Mouse (Mus musculus) stomach, embryonic 15.5 days (tissue): Measurements from ENCODE around the gene Lrch1. TPM values are rescaled to one million over a fixed set of nuclear protein-coding genes. Genes with fewer than 3 reads are reported as not detected.
A peak's percentile ranks its signal among the peaks of the same experiment; 100 is the strongest.

Source experiments
- ATAC-seq: fragments of 200-750 bp; cut with Nextera tagmentation; 2 replicates; pipeline ENCODE4 v1.8.0; 2017; ENCODE audit warnings: low read depth, moderate number of reproducible peaks, moderate TSS enrichment; ENCODE audit not compliant: insufficient read depth, low FRiP score
- H3K27ac ChIP-seq: fragments of 300-500 bp; sonication (generic); 2 replicates; pipeline ENCODE4 v1.5.1; 2015; ENCODE audit warnings: mild to moderate bottlenecking, inconsistent platforms
- H3K27me3 ChIP-seq: fragments of 300-500 bp; sonication (generic); replicated peaks from 2 replicates; pipeline ENCODE4 v1.6.1; 2015; ENCODE audit warnings: inconsistent platforms
- H3K36me3 ChIP-seq: fragments of 300-500 bp; sonication (generic); 2 replicates; pipeline ENCODE4 v1.6.1; 2015; ENCODE audit warnings: inconsistent platforms
- H3K4me1 ChIP-seq: fragments of 300-500 bp; sonication (generic); 2 replicates; pipeline ENCODE4 v1.6.1; 2015; ENCODE audit warnings: inconsistent platforms
- H3K4me2 ChIP-seq: fragments of 300-500 bp; sonication (generic); 2 replicates; pipeline ENCODE4 v1.6.1; 2015; ENCODE audit warnings: mild to moderate bottlenecking, inconsistent platforms
- H3K4me3 ChIP-seq: fragments of 300-500 bp; sonication (generic); replicated peaks from 2 replicates; pipeline ENCODE4 v1.5.1; 2015; ENCODE audit warnings: inconsistent platforms
- H3K9ac ChIP-seq: fragments of 300-500 bp; sonication (generic); 2 replicates; pipeline ENCODE4 v1.6.1; 2015; ENCODE audit warnings: inconsistent platforms
- H3K9me3 ChIP-seq: fragments of 300-500 bp; sonication (generic); 2 replicates; pipeline ENCODE4 v1.6.1; 2016; ENCODE audit warnings: inconsistent platforms
- WGBS: fragments of 180-500 bp; shearing (Covaris S2); methylation state at CpG from one replicate; pipeline ENCODE4 v1.1.7; 2015; 5-methylcytosine and 5-hydroxymethylcytosine counted together
- polyA plus RNA-seq: library from polyadenylated mRNA; unstranded; fragments of >200 nt; fragmentation: Nextera tagmentation; extraction: Ambion mirVana; gene quantifications from 2 replicates; pipeline ENCODE4 v1.2.1, GENCODE M21; 2015

The Lrch1 gene
- polyA plus RNA-seq, 1 experiment from 2014 or later: 12.4 TPM

DNA sequence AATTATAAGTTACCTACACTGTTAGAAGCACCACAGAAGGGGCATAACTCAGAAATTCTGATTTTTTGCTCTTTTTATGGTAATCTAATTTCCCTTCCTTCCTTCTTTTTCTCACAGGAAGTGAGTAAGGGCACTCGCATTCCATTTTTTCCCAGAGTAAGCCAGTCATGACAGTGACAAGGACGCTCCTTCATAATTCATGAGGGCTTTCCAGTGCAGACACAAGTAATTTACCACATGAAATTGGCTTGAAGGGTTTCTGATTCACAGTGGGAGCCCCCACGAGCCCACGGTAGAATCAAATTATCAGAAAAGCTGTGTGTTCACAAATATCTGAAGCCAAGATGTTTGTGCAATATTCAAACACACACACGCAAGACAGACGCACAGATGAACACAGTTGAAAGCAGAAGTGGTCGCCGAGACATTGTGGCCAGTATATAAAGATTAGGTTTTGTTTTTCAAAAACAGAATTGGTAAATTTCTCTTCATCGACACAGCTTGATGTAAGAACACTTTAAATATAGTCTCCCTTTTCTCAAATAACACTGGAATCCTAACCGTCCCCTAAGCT is 173.5 kb downstream of the Lrch1 start:
- H3K27me3 ChIP-seq: no peaks in the 10 kb centered on the region
- 82% methylated on average over 10 of the region's 10 CpGs for WGBS
- no peak overlapping the region for H3K4me2 ChIP-seq
- H3K9me3 ChIP-seq: no peaks in the 10 kb centered on the region
- H3K27ac ChIP-seq: no peak overlapping the region
- H3K4me3 ChIP-seq: no peak overlapping the region
- H3K4me1 ChIP-seq: no peaks in the 10 kb centered on the region
- no peak for ATAC-seq
- no peak overlapping the region for H3K9ac ChIP-seq
- H3K36me3 ChIP-seq: peaks cover 20% of the 10 kb centered on the region

GRCm38 (mm10) chr14:74767892-74768291 is 179.8 kb downstream of the Lrch1 start:
- peaks cover 20% of the 10 kb centered on the region for H3K36me3 ChIP-seq
- no peak for ATAC-seq
- no peaks in the 10 kb centered on the region for H3K27me3 ChIP-seq
- no peaks in the 10 kb centered on the region for H3K4me1 ChIP-seq
- H3K27ac ChIP-seq: no peak overlapping the region
- no peak overlapping the region for H3K4me2 ChIP-seq
- 70% methylated on average over 1 of the region's 1 CpGs for WGBS
- no peak overlapping the region for H3K9ac ChIP-seq
- H3K4me3 ChIP-seq: no peak overlapping the region
- no peaks in the 10 kb centered on the region for H3K9me3 ChIP-seq

DNA sequence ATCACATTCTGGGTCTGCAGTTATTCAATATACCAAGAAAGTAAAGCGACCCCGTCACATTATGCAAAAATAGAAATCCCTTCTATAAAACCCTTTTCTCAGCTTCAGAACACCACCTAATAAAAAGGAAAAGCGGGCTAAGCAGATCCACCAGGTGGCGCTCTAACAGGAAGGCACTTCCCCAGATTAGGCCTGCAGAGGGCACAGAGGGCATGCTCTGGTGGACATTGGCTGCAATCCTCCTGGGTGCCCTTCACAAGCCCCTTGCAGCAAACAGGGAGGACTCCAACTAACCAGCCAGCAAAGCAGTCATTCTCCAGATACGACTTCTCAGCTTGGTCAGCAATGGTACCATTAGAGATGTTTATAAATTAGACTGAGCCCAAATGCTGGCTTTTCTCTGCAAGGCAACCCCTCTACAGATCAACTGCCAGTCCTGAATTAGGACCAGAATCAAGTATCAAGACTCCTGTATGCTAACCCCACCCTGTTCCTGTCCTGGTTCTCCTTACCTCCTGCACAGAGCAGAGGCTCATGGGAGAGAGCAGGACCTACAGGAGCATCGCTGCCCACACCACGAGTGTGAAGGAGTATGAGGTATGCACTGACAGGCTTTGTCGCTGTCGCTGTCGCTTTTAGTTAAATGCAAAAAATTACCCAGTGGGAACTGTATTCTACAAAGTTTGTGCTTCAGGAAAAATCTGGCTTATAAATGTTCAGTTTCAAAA is 183.3 kb downstream of the Lrch1 start:
- H3K4me3 ChIP-seq: no peak overlapping the region
- H3K27ac ChIP-seq: no peak overlapping the region
- H3K9ac ChIP-seq: no peak overlapping the region
- ATAC-seq: no peak
- no peak overlapping the region for H3K4me2 ChIP-seq
- WGBS: 64% methylated on average over 10 of the region's 10 CpGs
- no peaks in the 10 kb centered on the region for H3K9me3 ChIP-seq
- H3K27me3 ChIP-seq: no peaks in the 10 kb centered on the region
- H3K36me3 ChIP-seq: peaks cover 5% of the 10 kb centered on the region; the same call in 1 of the 2 replicates
- H3K4me1 ChIP-seq: no peaks in the 10 kb centered on the region

DNA sequence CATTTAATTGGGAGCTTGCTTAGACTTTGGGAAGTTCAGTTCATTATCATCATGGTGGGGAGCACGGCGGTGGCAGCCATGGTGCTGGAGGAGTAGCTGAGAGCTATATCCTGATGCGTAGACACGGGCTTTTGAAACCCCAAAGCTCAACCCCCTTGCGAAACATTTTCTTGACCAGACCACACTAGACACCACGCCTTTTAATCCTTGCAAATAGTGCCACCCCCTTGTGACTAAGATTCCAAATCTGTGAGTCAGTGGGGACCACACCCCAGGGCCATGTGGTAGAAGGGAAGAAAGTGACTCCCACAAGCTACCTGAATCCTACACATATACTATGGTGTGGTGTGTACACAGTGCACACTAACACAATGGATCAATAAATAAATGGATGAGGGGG is 210.8 kb downstream of the Lrch1 start:
- Histone ChIP-seq H3K4me3 (no peak overlapping the region), H3K27me3 (no peaks in the 10 kb centered on the region), H3K9me3 (no peaks in the 10 kb centered on the region), H3K4me2 (no peak overlapping the region), H3K36me3 (peaks cover 42% of the 10 kb centered on the region), H3K9ac (no peak overlapping the region), H3K4me1 (peaks cover 4% of the 10 kb centered on the region), H3K27ac (no peak overlapping the region)
- WGBS: 93% methylated on average over 6 of the region's 6 CpGs
- no peak for ATAC-seq

- no peak for ATAC-seq
- peaks cover 29% of the 10 kb centered on the region for H3K36me3 ChIP-seq
- H3K27ac ChIP-seq: no peak overlapping the region
- 70% methylated on average over 6 of the region's 6 CpGs for WGBS
- no peaks in the 10 kb centered on the region for H3K9me3 ChIP-seq
- peaks cover 4% of the 10 kb centered on the region for H3K4me1 ChIP-seq
- no peak overlapping the region for H3K4me2 ChIP-seq
- no peak overlapping the region for H3K9ac ChIP-seq
- no peak overlapping the region for H3K4me3 ChIP-seq
- no peaks in the 10 kb centered on the region for H3K27me3 ChIP-seq
These were observed 212.2 kb downstream of the Lrch1 start for GRCm38 (mm10) chr14:74735471-74735870.

- peaks cover 15% of the 10 kb centered on the region; the same call in 1 of the 2 replicates for H3K36me3 ChIP-seq
- H3K4me1 ChIP-seq: peaks cover 4% of the 10 kb centered on the region
- no peak for ATAC-seq
- H3K9ac ChIP-seq: no peak overlapping the region
- H3K27ac ChIP-seq: no peak overlapping the region
- WGBS: 53% methylated on average over 2 of the region's 2 CpGs
- no peaks in the 10 kb centered on the region for H3K9me3 ChIP-seq
- H3K4me2 ChIP-seq: peak overlapping the region; percentile 68
- no peaks in the 10 kb centered on the region for H3K27me3 ChIP-seq
- peak overlapping the region; percentile 70 for H3K4me3 ChIP-seq
These were observed 214.3 kb downstream of the Lrch1 start for GRCm38 (mm10) chr14:74733397-74733796.

DNA sequence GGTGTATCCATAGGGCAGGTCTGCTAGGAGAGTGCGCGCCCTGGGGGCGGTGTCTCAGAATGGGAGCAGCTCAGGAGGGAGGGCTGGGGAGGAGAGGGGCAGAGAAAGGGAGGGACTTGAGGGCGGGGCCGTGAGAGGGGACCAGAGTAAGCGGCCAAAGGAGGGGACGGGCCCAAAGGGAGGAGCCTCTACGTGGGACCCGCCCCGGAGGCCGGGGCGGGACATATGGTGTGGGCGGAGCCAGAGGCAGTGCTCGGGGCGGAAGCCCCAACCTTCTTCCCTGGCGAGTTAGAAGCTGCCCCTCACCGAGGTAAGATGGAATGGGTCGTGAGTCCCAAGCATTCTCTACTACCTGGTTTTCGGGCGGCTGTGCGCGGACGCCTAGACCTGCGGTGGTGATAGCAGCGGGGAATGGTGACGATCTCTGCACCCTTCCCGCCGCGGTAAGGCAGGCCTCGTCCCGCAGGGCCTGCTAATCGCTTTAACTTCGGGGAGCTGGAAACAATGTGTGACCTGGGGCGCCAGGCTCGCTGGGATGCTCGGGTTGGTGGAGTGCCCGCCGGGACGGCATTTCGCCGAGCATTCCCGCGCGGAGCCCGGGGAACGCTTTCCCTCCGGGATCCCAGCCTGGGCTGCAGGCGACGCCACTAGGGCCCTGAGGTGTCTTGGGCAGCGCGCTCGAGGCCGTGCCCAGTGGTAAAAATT is 215.4 kb downstream of the Lrch1 start, which contains the start of gene Esd:
Gene Esd, plus strand, starts transcription at position 219 of the 705 bp plus-strand sequence.
- H3K27me3 ChIP-seq: no peaks in the 10 kb centered on the region
- H3K9me3 ChIP-seq: no peaks in the 10 kb centered on the region
- peak within 1 kb of the TSS; percentile 54 for H3K9ac ChIP-seq
- peak within 1 kb of the TSS; percentile 68 for H3K4me2 ChIP-seq
- ATAC-seq: peak; percentile 99
- peaks cover 4% of the 10 kb centered on the region for H3K4me1 ChIP-seq
- under 1% methylated on average over 52 of the region's 53 CpGs for WGBS
- peak within 1 kb of the TSS; percentile 70 for H3K4me3 ChIP-seq
- H3K27ac ChIP-seq: peak within 1 kb of the TSS; percentile 87
- peaks cover 10% of the 10 kb centered on the region; the same call in 1 of the 2 replicates for H3K36me3 ChIP-seq

- no peak for ATAC-seq
- Histone ChIP-seq H3K4me2 (peak overlapping the region; percentile 68), H3K36me3 (0 out of 2 replicates have a peak, but pooled peaks cover 5% of the 10 kb centered on the region), H3K27ac (peak overlapping the region; percentile 87), H3K9ac (no peak overlapping the region), H3K27me3 (no peaks in the 10 kb centered on the region), H3K4me1 (peaks cover 4% of the 10 kb centered on the region), H3K4me3 (peak overlapping the region; percentile 70), H3K9me3 (no peaks in the 10 kb centered on the region)
- 19% methylated on average over 9 of the region's 9 CpGs for WGBS
These were observed 216.2 kb downstream of the Lrch1 start for GRCm38 (mm10) chr14:74731221-74732078.

GRCm38 (mm10) chr14:74723541-74723940 is 224.1 kb downstream of the Lrch1 start:
- no peaks in the 10 kb centered on the region for H3K4me1 ChIP-seq
- ATAC-seq: no peak
- H3K4me2 ChIP-seq: no peak overlapping the region
- no peaks in the 10 kb centered on the region for H3K9me3 ChIP-seq
- no peaks in the 10 kb centered on the region for H3K27me3 ChIP-seq
- H3K27ac ChIP-seq: no peak overlapping the region
- no peak overlapping the region for H3K9ac ChIP-seq
- no peaks in the 10 kb centered on the region for H3K36me3 ChIP-seq
- WGBS: 70% methylated on average over 3 of the region's 3 CpGs
- H3K4me3 ChIP-seq: no peak overlapping the region

GRCm38 (mm10) chr14:74709054-74709453 is 238.6 kb downstream of the Lrch1 start:
- no peaks in the 10 kb centered on the region for H3K9me3 ChIP-seq
- H3K4me1 ChIP-seq: no peaks in the 10 kb centered on the region
- no peak overlapping the region for H3K4me3 ChIP-seq
- H3K27me3 ChIP-seq: no peaks in the 10 kb centered on the region
- H3K27ac ChIP-seq: no peak overlapping the region
- 19% methylated on average over 3 of the region's 3 CpGs for WGBS
- H3K36me3 ChIP-seq: no peaks in the 10 kb centered on the region
- no peak overlapping the region for H3K9ac ChIP-seq
- ATAC-seq: no peak
- no peak overlapping the region for H3K4me2 ChIP-seq
